Mouse (Mus musculus) embryonic facial prominence, embryonic 14.5 days (tissue): Measurements from ENCODE around the gene Pdk4. TPM values are rescaled to one million over a fixed set of nuclear protein-coding genes. Genes with fewer than 3 reads are reported as not detected.

Experiments used
- ATAC-seq: fragments of 200-750 bp; cut with Nextera tagmentation; 2 replicates; pipeline ENCODE4 v1.8.0; 2017; ENCODE audit warnings: low read depth, moderate number of reproducible peaks, moderate TSS enrichment
- DNase-seq: peaks from one replicate; pipeline ENCODE4 v3.0.0-alpha.2; 2015; ENCODE audit warnings: low spot score
- H3K27ac ChIP-seq: fragments of 300-500 bp; sonication (generic); replicated peaks from 2 replicates; pipeline ENCODE4 v1.5.1; 2014; ENCODE audit warnings: low read depth, mild to moderate bottlenecking, low read length, moderate library complexity
- H3K27me3 ChIP-seq: fragments of 300-500 bp; sonication (generic); replicated peaks from 2 replicates; pipeline ENCODE4 v1.6.1; 2014; ENCODE audit warnings: low read length; ENCODE audit not compliant: control insufficient read depth, insufficient read depth
- H3K36me3 ChIP-seq: fragments of 300-500 bp; sonication (generic); 2 replicates; pipeline ENCODE4 v1.6.1; 2014; ENCODE audit warnings: low read length, mixed read lengths; ENCODE audit not compliant: control insufficient read depth, insufficient read depth
- H3K4me1 ChIP-seq: fragments of 300-500 bp; sonication (generic); 2 replicates; pipeline ENCODE4 v1.6.1; 2014; ENCODE audit warnings: antibody characterized with exemption, low read length; ENCODE audit not compliant: control insufficient read depth, insufficient read depth
- H3K4me2 ChIP-seq: fragments of 300-500 bp; sonication (generic); 2 replicates; pipeline ENCODE4 v1.6.1; 2014; ENCODE audit warnings: low read depth, mild to moderate bottlenecking, low read length, moderate library complexity, mixed read lengths
- H3K4me3 ChIP-seq: fragments of 300-500 bp; sonication (generic); 2 replicates; pipeline ENCODE4 v1.5.1; 2014; ENCODE audit warnings: low read depth, mild to moderate bottlenecking, low read length
- H3K9ac ChIP-seq: fragments of 300-500 bp; sonication (generic); 2 replicates; pipeline ENCODE4 v1.6.1; 2014; ENCODE audit warnings: low read depth, mild to moderate bottlenecking, low read length, moderate library complexity, mixed read lengths
- H3K9me3 ChIP-seq: fragments of 300-500 bp; sonication (generic); 2 replicates; pipeline ENCODE4 v1.6.1; 2016; ENCODE audit warnings: low read length; ENCODE audit not compliant: control insufficient read depth
- WGBS: fragments of 180-500 bp; shearing (Covaris S2); extraction: QIAGEN DNeasy Blood & Tissue Kit; methylation state at CpG from one replicate; pipeline ENCODE4 v1.1.7; 2014; 5-methylcytosine and 5-hydroxymethylcytosine counted together
- polyA plus RNA-seq: library from polyadenylated mRNA; unstranded; fragments of >200 nt; fragmentation: Nextera tagmentation; extraction: Ambion mirVana; gene quantifications from 2 replicates; pipeline ENCODE4 v1.2.1, GENCODE M21; 2014

Pdk4 gene
- polyA plus RNA-seq, 1 experiment from 2014 or later, result 5.3 TPM

- Histone ChIP-seq H3K27me3 (no peaks in the 10 kb centered on the region), H3K36me3 (no peaks in the 10 kb centered on the region), H3K9me3 (no peaks in the 10 kb centered on the region), H3K4me2 (no peak overlapping the region), H3K9ac (no peak overlapping the region), H3K4me1 (no peaks in the 10 kb centered on the region), H3K27ac (no peak overlapping the region), H3K4me3 (no peak overlapping the region)
- DNase-seq (no peak), ATAC-seq (no peak)
- WGBS, result 70% methylated on average over 3 of the region's 3 CpGs
Observed at GRCm38 (mm10) chr6:5455836-5456235, 40.3 kb downstream of the Pdk4 start.

GRCm38 (mm10) chr6:5449878-5450277 lies 46.2 kb downstream of the Pdk4 start:
- ATAC-seq, result no peak
- no peak overlapping the region for H3K27ac ChIP-seq
- no peaks in the 10 kb centered on the region for H3K36me3 ChIP-seq
- H3K9ac ChIP-seq, result no peak overlapping the region
- H3K4me3 ChIP-seq, result no peak overlapping the region
- DNase-seq, result no peak
- H3K27me3 ChIP-seq, result no peaks in the 10 kb centered on the region
- H3K9me3 ChIP-seq, result no peaks in the 10 kb centered on the region
- no peak overlapping the region for H3K4me2 ChIP-seq
- no peaks in the 10 kb centered on the region for H3K4me1 ChIP-seq
- WGBS, result 82% methylated on average over 5 of the region's 5 CpGs

DNA sequence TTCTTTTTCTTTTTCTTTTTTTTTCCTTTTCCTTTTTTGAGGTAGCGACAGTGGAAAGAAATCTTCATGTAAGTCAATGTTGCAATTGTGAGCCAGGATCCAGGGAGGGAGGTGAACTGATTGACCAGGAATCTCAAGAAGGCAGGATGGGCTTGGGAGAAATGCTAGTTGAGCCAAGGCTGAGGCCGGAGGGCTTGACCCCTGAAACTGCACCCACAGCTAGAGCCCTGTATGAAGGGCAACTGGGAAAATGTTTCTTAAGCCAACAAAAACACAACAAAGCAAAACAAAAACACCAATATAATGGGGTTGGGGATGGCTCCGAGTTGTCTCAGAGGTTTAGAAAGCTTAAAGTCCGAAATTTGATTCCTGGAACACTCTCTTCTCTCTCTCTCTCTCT lies 47.7 kb downstream of the Pdk4 start:
- Histone ChIP-seq H3K4me2 (no peak overlapping the region), H3K4me1 (peaks cover 1% of the 10 kb centered on the region; the same call in 1 of the 2 replicates), H3K9me3 (no peaks in the 10 kb centered on the region), H3K9ac (no peak overlapping the region), H3K4me3 (no peak overlapping the region), H3K27me3 (no peaks in the 10 kb centered on the region), H3K27ac (no peak overlapping the region), H3K36me3 (no peaks in the 10 kb centered on the region)
- ATAC-seq (no peak), DNase-seq (no peak)
- 36% methylated on average over 4 of the region's 4 CpGs for WGBS

- H3K36me3 ChIP-seq, result no peaks in the 10 kb centered on the region
- no peak overlapping the region for H3K9ac ChIP-seq
- no peaks in the 10 kb centered on the region for H3K9me3 ChIP-seq
- DNase-seq (no peak), ATAC-seq (no peak)
- no peak overlapping the region for H3K4me2 ChIP-seq
- 45% methylated on average over 6 of the region's 6 CpGs for WGBS
- no peak overlapping the region for H3K27ac ChIP-seq
- H3K4me1 ChIP-seq, result peaks cover 10% of the 10 kb centered on the region; the same call in 1 of the 2 replicates
- no peaks in the 10 kb centered on the region for H3K27me3 ChIP-seq
- H3K4me3 ChIP-seq, result no peak overlapping the region
Observed at GRCm38 (mm10) chr6:5447546-5447945, 48.6 kb downstream of the Pdk4 start.

DNA sequence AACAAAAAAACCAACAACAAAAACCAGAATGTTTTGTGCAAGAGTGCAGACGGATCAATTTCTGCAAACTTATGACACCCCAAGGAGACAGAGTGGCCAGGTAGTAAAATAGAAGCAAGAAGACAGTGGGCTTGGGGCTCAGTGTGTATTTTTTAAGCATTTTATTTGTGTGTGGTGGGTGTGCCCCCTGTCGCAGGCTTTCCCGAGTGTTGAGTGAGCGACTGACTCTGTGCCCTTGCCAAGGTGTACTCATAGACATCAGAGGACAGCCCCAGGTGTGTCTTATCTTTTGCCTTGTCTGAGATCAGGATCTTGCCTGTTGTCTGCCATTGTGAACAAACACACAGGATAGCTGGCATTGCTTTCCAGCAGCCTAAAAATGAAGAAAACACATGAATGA lies 49.1 kb downstream of the Pdk4 start:
- ATAC-seq, result no peak
- H3K4me3 ChIP-seq, result no peak overlapping the region
- H3K4me1 ChIP-seq, result peaks cover 11% of the 10 kb centered on the region; the same call in 1 of the 2 replicates
- H3K27me3 ChIP-seq, result no peaks in the 10 kb centered on the region
- DNase-seq, result no peak
- H3K36me3 ChIP-seq, result no peaks in the 10 kb centered on the region
- H3K9me3 ChIP-seq, result no peaks in the 10 kb centered on the region
- WGBS, result 88% methylated on average over 4 of the region's 4 CpGs
- H3K4me2 ChIP-seq, result no peak overlapping the region
- H3K27ac ChIP-seq, result no peak overlapping the region
- no peak overlapping the region for H3K9ac ChIP-seq

- DNase-seq, result no peak
- H3K36me3 ChIP-seq, result no peaks in the 10 kb centered on the region
- 90% methylated on average over 5 of the region's 5 CpGs for whole genome bisulfite sequencing
- H3K27me3 ChIP-seq, result no peaks in the 10 kb centered on the region
- H3K4me1 ChIP-seq, result peaks cover 11% of the 10 kb centered on the region; the same call in 1 of the 2 replicates
- no peak overlapping the region for H3K4me3 ChIP-seq
- no peaks in the 10 kb centered on the region for H3K9me3 ChIP-seq
- H3K9ac ChIP-seq, result no peak overlapping the region
- ATAC-seq, result no peak
- H3K27ac ChIP-seq, result no peak overlapping the region
- no peak overlapping the region for H3K4me2 ChIP-seq
Observed at GRCm38 (mm10) chr6:5444331-5444898, 51.7 kb downstream of the Pdk4 start.

GRCm38 (mm10) chr6:5443104-5443863 lies 52.8 kb downstream of the Pdk4 start:
- no peak overlapping the region for H3K4me3 ChIP-seq
- no peaks in the 10 kb centered on the region for H3K36me3 ChIP-seq
- DNase-seq (peak; percentile 61), ATAC-seq (peak; percentile 65)
- H3K9ac ChIP-seq, result no peak overlapping the region
- no peaks in the 10 kb centered on the region for H3K27me3 ChIP-seq
- no peaks in the 10 kb centered on the region for H3K9me3 ChIP-seq
- peaks cover 11% of the 10 kb centered on the region; the same call in 1 of the 2 replicates for H3K4me1 ChIP-seq
- H3K4me2 ChIP-seq, result peak overlapping the region; percentile 13
- H3K27ac ChIP-seq, result no peak overlapping the region; the same call in 1 of the 2 replicates
- WGBS, result 21% methylated on average over 13 of the region's 13 CpGs

DNA sequence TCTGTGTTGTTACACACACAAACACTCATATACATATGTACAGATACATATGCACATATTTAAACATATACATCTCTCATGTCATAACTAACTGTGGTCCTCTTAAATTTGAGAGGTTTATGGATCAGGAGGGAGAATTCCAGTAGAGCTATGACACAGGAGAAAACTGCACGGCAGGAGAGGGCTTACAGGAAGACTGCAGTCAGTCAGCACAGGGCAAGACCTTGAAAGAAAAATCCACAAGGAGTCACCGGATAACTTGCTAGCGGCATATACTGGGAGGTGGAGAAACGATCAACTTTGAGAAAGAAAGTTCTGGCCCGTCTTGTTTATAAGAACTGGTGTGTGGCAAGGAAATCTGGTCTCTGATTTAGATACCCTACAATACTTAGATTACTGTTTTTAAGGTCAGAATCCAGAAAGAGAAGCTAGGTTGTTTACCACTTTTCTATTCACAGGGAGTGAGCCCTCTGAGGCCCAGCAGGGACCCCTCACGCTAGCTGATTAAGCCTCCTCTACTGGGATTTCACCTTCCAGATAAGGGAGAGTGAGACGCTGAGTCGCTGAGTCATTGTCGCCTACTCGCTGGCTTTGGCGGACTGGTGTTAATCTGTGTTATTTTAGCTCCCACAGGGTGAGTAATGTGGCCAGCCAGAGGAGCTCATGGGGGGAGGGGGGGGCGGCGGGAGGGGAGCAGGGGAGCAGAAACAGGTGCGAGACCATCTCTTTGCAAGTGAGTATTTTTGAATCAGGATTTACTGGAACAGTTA lies 53.6 kb downstream of the Pdk4 start:
- Histone ChIP-seq H3K36me3 (no peaks in the 10 kb centered on the region), H3K27ac (no peak overlapping the region), H3K9me3 (no peaks in the 10 kb centered on the region), H3K4me2 (peak overlapping the region; percentile 13), H3K4me1 (peaks cover 11% of the 10 kb centered on the region; the same call in 1 of the 2 replicates), H3K4me3 (no peak overlapping the region), H3K27me3 (no peaks in the 10 kb centered on the region), H3K9ac (no peak overlapping the region)
- WGBS, result 10% methylated on average over 12 of the region's 14 CpGs
- DNase-seq, result peak; percentile 61
- peak; percentile 62 for ATAC-seq
